Mouse (Mus musculus) layer of hippocampus, postnatal 25 days (tissue): ENCODE measurements around the gene Caprin2. TPM values are rescaled to one million over a fixed set of nuclear protein-coding genes. Genes with fewer than 3 reads are reported as not detected.
"Not testable (repeated sequence)": the region's sequence is repeated elsewhere in the genome, so short reads cannot be mapped to it uniquely, and the experiment has no call there.

Experiments used
- DNase-seq, 2 experiments: peaks; one replicate each; pipeline ENCODE4 v3.0.0; 2022; ENCODE audit warnings: mixed read lengths in 2 of 2, low spot score in 1 of 2; ENCODE audit errors: extremely low spot score in 1 of 2
- total RNA-seq, 2 experiments: library from RNA; stranded (reverse); gene quantifications; 2 replicates each; pipeline ENCODE4 v1.2.3; 2021

Caprin2 gene
- total RNA-seq, result 1 to 10 TPM; 6.2 to 9.2 TPM

- peak; percentile 74 to 85 for DNase-seq
Measured at GRCm38 (mm10) chr6:148895773-148896506, at the start of gene Caprin2. Gene Caprin2, minus strand, starts transcription at chr6:148896237.

- peak; percentile 7 to 8 for DNase-seq
Measured at GRCm38 (mm10) chr6:148944767-148945508, 48.9 kb upstream of the Caprin2 start.

GRCm38 (mm10) chr6:148944344-148944766 is 48.3 kb upstream of the Caprin2 start:
- DNase-seq, result no peak

- DNase-seq, result no peak
Measured at GRCm38 (mm10) chr6:148943695-148944094, 47.7 kb upstream of the Caprin2 start.

- no peak for DNase-seq
Measured at GRCm38 (mm10) chr6:148942406-148942805, 46.4 kb upstream of the Caprin2 start.

- no peak for DNase-seq
Measured at GRCm38 (mm10) chr6:148941880-148942279, 45.8 kb upstream of the Caprin2 start.

- DNase-seq, result not testable (repeated sequence)
Measured at GRCm38 (mm10) chr6:148940383-148940782, 44.3 kb upstream of the Caprin2 start.

GRCm38 (mm10) chr6:148937693-148938092 is 41.7 kb upstream of the Caprin2 start:
- DNase-seq, result no peak

GRCm38 (mm10) chr6:148934961-148935590 is 39.0 kb upstream of the Caprin2 start:
- DNase-seq, result no peak

- no peak for DNase-seq
Measured at GRCm38 (mm10) chr6:148931281-148931680, 35.2 kb upstream of the Caprin2 start.

- no peak for DNase-seq
Measured at GRCm38 (mm10) chr6:148918841-148919398, 22.9 kb upstream of the Caprin2 start.

- no peak for DNase-seq
Measured at GRCm38 (mm10) chr6:148917672-148918071, 21.6 kb upstream of the Caprin2 start.

GRCm38 (mm10) chr6:148916817-148917216 is 20.8 kb upstream of the Caprin2 start:
- peak in 1 of 2 experiments; percentile 17 for DNase-seq

GRCm38 (mm10) chr6:148913938-148914337 is 17.9 kb upstream of the Caprin2 start:
- peak; percentile 13 to 37 for DNase-seq

- not testable (repeated sequence) for DNase-seq
Measured at GRCm38 (mm10) chr6:148911906-148912305, 15.9 kb upstream of the Caprin2 start.

GRCm38 (mm10) chr6:148906958-148907357 is 10.9 kb upstream of the Caprin2 start:
- no peak for DNase-seq

GRCm38 (mm10) chr6:148902728-148903127 is 6.7 kb upstream of the Caprin2 start:
- no peak for DNase-seq

- DNase-seq, result no peak
Measured at GRCm38 (mm10) chr6:148896507-148896851, 442 bp upstream of the Caprin2 start.

- DNase-seq, result no peak
Measured at GRCm38 (mm10) chr6:148894888-148895772, 907 bp downstream of the Caprin2 start.

- DNase-seq, result no peak
Measured at GRCm38 (mm10) chr6:148873911-148874310, 22.1 kb downstream of the Caprin2 start.
